Mouse (Mus musculus): ENCODE measurements around the gene Cdk2ap1. TPM values are rescaled to one million over a fixed set of nuclear protein-coding genes. Genes with fewer than 3 reads are reported as not detected.
"Not testable (repeated sequence)": the region's sequence is repeated elsewhere in the genome, so short reads cannot be mapped to it uniquely, and the experiment has no call there.

Gene Cdk2ap1
- polyA plus RNA-seq, 1 experiment from 2014 or later = 23.9 TPM

DNA sequence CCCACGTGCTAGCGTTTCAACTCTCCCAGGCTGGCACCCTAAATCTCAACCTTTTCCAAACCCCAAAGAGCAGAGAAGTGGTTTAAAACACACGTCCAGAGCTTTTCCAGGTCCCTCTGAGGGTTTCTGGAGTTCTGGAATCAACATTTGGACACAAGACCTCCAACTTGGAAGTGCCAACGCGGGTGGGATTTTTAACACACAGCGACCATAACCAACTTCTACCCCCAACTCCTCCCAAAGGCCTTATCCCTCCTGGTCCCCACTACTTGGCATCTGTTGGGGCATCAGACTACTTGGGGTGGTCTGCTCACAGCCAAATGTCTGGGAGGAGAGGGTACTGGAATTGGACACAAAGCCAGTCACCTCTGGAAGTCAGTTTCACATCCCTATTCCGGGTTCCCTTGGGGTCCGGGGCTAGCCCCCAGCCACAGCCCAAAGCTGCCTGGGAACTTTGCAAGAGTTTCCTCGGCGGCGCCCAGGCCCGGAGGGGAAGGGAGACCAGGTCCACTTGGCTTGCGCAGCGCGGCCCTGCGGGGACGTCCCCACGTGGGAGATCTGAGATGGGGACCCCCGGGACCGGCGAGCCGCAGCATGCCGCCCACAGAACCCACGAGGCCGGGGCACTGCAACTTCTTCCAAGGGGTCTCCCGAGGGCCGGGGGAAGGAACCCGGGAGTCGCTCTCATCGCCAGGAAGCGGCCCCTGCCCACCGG lies 9.7 kb downstream of the Cdk2ap1 start:
- Histone ChIP-seq H3K4me1 (replicated peaks; ENCODE audit: control insufficient read depth, insufficient read depth, low read length) (peaks cover 19% of the 10 kb centered on the region), H3K27me3 (ENCODE audit: control insufficient read depth, insufficient read depth, low read depth, low read length) (no peaks in the 10 kb centered on the region), H3K4me3 (ENCODE audit: low read length) (peak overlapping the region; percentile 94), H3K9me3 (ENCODE audit: control insufficient read depth, low read length) (no peaks in the 10 kb centered on the region), H3K27ac (ENCODE audit: low read length) (peak overlapping the region; percentile 98), H3K36me3 (ENCODE audit: control insufficient read depth, insufficient read depth, low read length) (peaks cover 15% of the 10 kb centered on the region), H3K9ac (ENCODE audit: low read length) (peak overlapping the region; percentile 99), H3K4me2 (ENCODE audit: low read depth, low read length) (peak overlapping the region; percentile 92)
- ATAC-seq (ENCODE audit: low read depth) = no peak; the same call in 1 of the 2 replicates
- WGBS = under 1% methylated on average over 32 of the region's 32 CpGs

GRCm38 (mm10) chr5:124352141-124352920 lies 10.6 kb downstream of the Cdk2ap1 start:
- Histone ChIP-seq H3K4me3 (ENCODE audit: low read length) (peak overlapping the region; percentile 94), H3K27ac (ENCODE audit: low read length) (peak overlapping the region; percentile 98), H3K27me3 (ENCODE audit: control insufficient read depth, insufficient read depth, low read depth, low read length) (no peaks in the 10 kb centered on the region), H3K4me2 (ENCODE audit: low read depth, low read length) (peak overlapping the region; percentile 92), H3K9ac (ENCODE audit: low read length) (peak overlapping the region; percentile 99), H3K9me3 (ENCODE audit: control insufficient read depth, low read length) (no peaks in the 10 kb centered on the region), H3K4me1 (replicated peaks; ENCODE audit: control insufficient read depth, insufficient read depth, low read length) (peaks cover 19% of the 10 kb centered on the region), H3K36me3 (ENCODE audit: control insufficient read depth, insufficient read depth, low read length) (peaks cover 19% of the 10 kb centered on the region)
- under 1% methylated on average over 29 of the region's 30 CpGs for WGBS
- peak; percentile 86 for ATAC-seq (ENCODE audit: low read depth)

DNA sequence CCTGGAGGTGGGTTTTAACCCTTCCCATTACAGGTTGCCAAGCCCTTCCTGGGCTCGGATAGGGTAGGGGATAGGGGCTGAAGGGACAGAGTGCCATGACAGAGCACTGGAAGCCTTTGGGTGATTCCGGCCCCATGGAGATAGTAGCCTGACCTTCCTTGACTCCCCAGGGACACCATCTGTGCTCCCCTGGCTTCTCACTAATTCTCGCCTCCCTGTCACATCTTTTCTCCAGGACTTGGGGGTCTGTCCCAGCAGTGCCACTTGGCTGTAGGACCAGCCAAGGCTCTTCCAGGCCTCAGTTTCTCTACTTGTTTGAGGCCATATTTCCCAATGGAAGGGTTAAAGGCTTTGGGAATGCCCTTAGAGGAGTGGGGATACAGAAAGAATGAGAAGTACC lies 11.3 kb downstream of the Cdk2ap1 start:
- Histone ChIP-seq H3K9me3 (ENCODE audit: control insufficient read depth, low read length) (no peaks in the 10 kb centered on the region), H3K27me3 (ENCODE audit: control insufficient read depth, insufficient read depth, low read depth, low read length) (no peaks in the 10 kb centered on the region), H3K36me3 (ENCODE audit: control insufficient read depth, insufficient read depth, low read length) (peaks cover 22% of the 10 kb centered on the region), H3K27ac (ENCODE audit: low read length) (peak overlapping the region; percentile 98), H3K4me2 (ENCODE audit: low read depth, low read length) (peak overlapping the region; percentile 92), H3K4me3 (ENCODE audit: low read length) (peak overlapping the region; percentile 94), H3K9ac (ENCODE audit: low read length) (peak overlapping the region; percentile 99), H3K4me1 (replicated peaks; ENCODE audit: control insufficient read depth, insufficient read depth, low read length) (peaks cover 19% of the 10 kb centered on the region)
- WGBS = 41% methylated on average over 3 of the region's 3 CpGs
- ATAC-seq (ENCODE audit: low read depth) = 0 out of 2 replicates have a peak, but pooled peaks have one; percentile 0

GRCm38 (mm10) chr5:124351111-124351560 lies 11.7 kb downstream of the Cdk2ap1 start:
- Histone ChIP-seq H3K4me2 (ENCODE audit: low read depth, low read length) (peak overlapping the region; percentile 92), H3K4me1 (replicated peaks; ENCODE audit: control insufficient read depth, insufficient read depth, low read length) (peaks cover 19% of the 10 kb centered on the region), H3K4me3 (ENCODE audit: low read length) (peak overlapping the region; percentile 94), H3K9ac (ENCODE audit: low read length) (peak overlapping the region; percentile 99), H3K9me3 (ENCODE audit: control insufficient read depth, low read length) (no peaks in the 10 kb centered on the region), H3K36me3 (ENCODE audit: control insufficient read depth, insufficient read depth, low read length) (peaks cover 27% of the 10 kb centered on the region), H3K27me3 (ENCODE audit: control insufficient read depth, insufficient read depth, low read depth, low read length) (no peaks in the 10 kb centered on the region), H3K27ac (ENCODE audit: low read length) (peak overlapping the region; percentile 98)
- peak; percentile 50 for ATAC-seq (ENCODE audit: low read depth)
- 16% methylated on average over 7 of the region's 7 CpGs for WGBS

GRCm38 (mm10) chr5:124350350-124350749 lies 12.5 kb downstream of the Cdk2ap1 start:
- Histone ChIP-seq H3K36me3 (ENCODE audit: control insufficient read depth, insufficient read depth, low read length) (peaks cover 29% of the 10 kb centered on the region), H3K4me3 (ENCODE audit: low read length) (no peak overlapping the region), H3K27ac (ENCODE audit: low read length) (no peak overlapping the region), H3K27me3 (ENCODE audit: control insufficient read depth, insufficient read depth, low read depth, low read length) (no peaks in the 10 kb centered on the region), H3K4me2 (ENCODE audit: low read depth, low read length) (peak overlapping the region; percentile 92; the same call in 1 of the 2 replicates), H3K9ac (ENCODE audit: low read length) (0 out of 2 replicates have a peak overlapping the region, but pooled peaks have one; percentile 24), H3K4me1 (replicated peaks; ENCODE audit: control insufficient read depth, insufficient read depth, low read length) (peaks cover 19% of the 10 kb centered on the region), H3K9me3 (ENCODE audit: control insufficient read depth, low read length) (no peaks in the 10 kb centered on the region)
- 74% methylated on average over 2 of the region's 2 CpGs for WGBS
- ATAC-seq (ENCODE audit: low read depth) = no peak

DNA sequence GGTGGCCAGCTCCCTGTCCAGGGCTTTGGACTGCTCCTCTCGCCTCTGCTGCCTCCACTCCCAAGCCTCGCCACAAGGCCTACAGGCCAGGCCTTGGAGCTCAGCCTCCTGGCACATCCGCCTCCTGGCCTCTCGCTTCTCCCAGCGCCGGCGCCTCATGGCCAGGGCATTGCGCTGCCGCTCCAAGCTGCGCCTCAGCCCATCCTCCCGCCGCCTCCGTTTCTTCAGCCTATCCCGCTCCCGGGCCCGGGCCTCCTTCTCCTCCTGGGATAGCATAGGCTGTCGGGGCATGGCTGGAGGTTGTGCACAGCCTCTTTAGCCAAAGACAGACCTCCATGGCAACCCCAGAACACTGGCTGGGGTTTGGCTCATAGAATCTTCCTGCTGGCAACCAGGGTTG lies 13.7 kb downstream of the Cdk2ap1 start:
- Histone ChIP-seq H3K9me3 (ENCODE audit: control insufficient read depth, low read length) (no peaks in the 10 kb centered on the region), H3K27me3 (ENCODE audit: control insufficient read depth, insufficient read depth, low read depth, low read length) (no peaks in the 10 kb centered on the region), H3K4me3 (ENCODE audit: low read length) (no peak overlapping the region), H3K9ac (ENCODE audit: low read length) (no peak overlapping the region), H3K27ac (ENCODE audit: low read length) (no peak overlapping the region), H3K4me2 (ENCODE audit: low read depth, low read length) (no peak overlapping the region), H3K4me1 (replicated peaks; ENCODE audit: control insufficient read depth, insufficient read depth, low read length) (peaks cover 19% of the 10 kb centered on the region), H3K36me3 (ENCODE audit: control insufficient read depth, insufficient read depth, low read length) (peaks cover 35% of the 10 kb centered on the region)
- 90% methylated on average over 17 of the region's 17 CpGs for WGBS
- ATAC-seq (ENCODE audit: low read depth) = no peak

DNA sequence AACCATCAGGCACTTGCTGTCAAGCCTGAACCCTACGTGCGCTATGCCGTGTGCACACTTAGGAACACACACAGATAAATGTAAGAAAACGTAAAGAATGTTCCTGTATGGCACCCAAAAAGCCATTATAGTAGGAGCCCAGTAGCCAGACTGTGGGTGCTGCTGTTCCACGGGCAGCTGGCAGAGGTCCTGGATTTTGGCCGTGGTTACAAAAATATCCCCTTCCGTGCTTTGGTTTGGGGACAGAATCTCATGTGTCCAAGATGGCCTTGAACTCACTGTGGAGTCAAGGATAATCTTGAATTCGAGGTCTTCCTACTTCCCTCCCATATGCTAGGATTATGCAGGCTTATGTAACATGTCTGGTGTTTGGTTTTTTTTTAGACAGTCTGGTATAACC lies 20.0 kb downstream of the Cdk2ap1 start:
- Histone ChIP-seq H3K4me3 (ENCODE audit: low read length) (no peak overlapping the region), H3K4me1 (replicated peaks; ENCODE audit: control insufficient read depth, insufficient read depth, low read length) (peaks cover 7% of the 10 kb centered on the region), H3K27ac (ENCODE audit: low read length) (no peak overlapping the region), H3K36me3 (ENCODE audit: control insufficient read depth, insufficient read depth, low read length) (peaks cover 21% of the 10 kb centered on the region), H3K9ac (ENCODE audit: low read length) (no peak overlapping the region), H3K4me2 (ENCODE audit: low read depth, low read length) (no peak overlapping the region), H3K9me3 (ENCODE audit: control insufficient read depth, low read length) (no peaks in the 10 kb centered on the region), H3K27me3 (ENCODE audit: control insufficient read depth, insufficient read depth, low read depth, low read length) (no peaks in the 10 kb centered on the region)
- WGBS = 69% methylated on average over 8 of the region's 8 CpGs
- ATAC-seq (ENCODE audit: low read depth) = no peak

GRCm38 (mm10) chr5:124341753-124342339 lies 21.0 kb downstream of the Cdk2ap1 start:
- H3K27ac ChIP-seq (ENCODE audit: low read length); H3K9me3 ChIP-seq (ENCODE audit: control insufficient read depth, low read length); H3K9ac ChIP-seq (ENCODE audit: low read length); H3K27me3 ChIP-seq (ENCODE audit: control insufficient read depth, insufficient read depth, low read depth, low read length); H3K4me3 ChIP-seq (ENCODE audit: low read length); H3K4me2 ChIP-seq (ENCODE audit: low read depth, low read length): not testable (repeated sequence)
- H3K36me3 ChIP-seq (ENCODE audit: control insufficient read depth, insufficient read depth, low read length) = peaks cover 19% of the 10 kb centered on the region
- peaks cover 16% of the 10 kb centered on the region for H3K4me1 ChIP-seq (replicated peaks; ENCODE audit: control insufficient read depth, insufficient read depth, low read length)
- 63% methylated on average over 6 of the region's 6 CpGs for WGBS
- peak; percentile 18; the same call in 1 of the 2 replicates for ATAC-seq (ENCODE audit: low read depth)

DNA sequence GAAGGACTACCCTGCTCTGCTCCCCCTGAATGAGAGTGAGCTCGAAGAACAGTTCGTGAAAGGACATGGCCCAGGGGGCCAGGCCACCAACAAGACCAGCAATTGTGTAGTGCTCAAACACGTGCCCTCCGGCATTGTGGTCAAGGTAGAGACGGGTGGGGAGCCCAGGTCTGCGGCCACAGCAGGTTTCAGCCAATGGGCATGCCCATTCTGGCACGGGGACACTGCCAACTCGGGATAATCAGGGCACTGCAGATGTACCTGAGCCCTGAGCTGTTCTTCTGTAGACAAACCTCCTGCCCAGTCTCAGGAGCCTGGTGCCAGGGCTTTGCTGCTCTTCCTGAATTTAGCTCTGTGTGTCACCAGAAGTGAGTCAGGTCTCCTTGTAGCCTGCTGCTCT lies 24.1 kb downstream of the Cdk2ap1 start:
- WGBS = 88% methylated on average over 8 of the region's 8 CpGs
- no peak overlapping the region for H3K27ac ChIP-seq (ENCODE audit: low read length)
- no peaks in the 10 kb centered on the region for H3K9me3 ChIP-seq (ENCODE audit: control insufficient read depth, low read length)
- no peak overlapping the region for H3K4me3 ChIP-seq (ENCODE audit: low read length)
- no peak overlapping the region for H3K9ac ChIP-seq (ENCODE audit: low read length)
- H3K27me3 ChIP-seq (ENCODE audit: control insufficient read depth, insufficient read depth, low read depth, low read length) = no peaks in the 10 kb centered on the region
- H3K4me1 ChIP-seq (replicated peaks; ENCODE audit: control insufficient read depth, insufficient read depth, low read length) = peaks cover 24% of the 10 kb centered on the region
- H3K36me3 ChIP-seq (ENCODE audit: control insufficient read depth, insufficient read depth, low read length) = 0 out of 2 replicates have a peak, but pooled peaks cover 2% of the 10 kb centered on the region
- no peak for ATAC-seq (ENCODE audit: low read depth)
- no peak overlapping the region for H3K4me2 ChIP-seq (ENCODE audit: low read depth, low read length)

Data from lung, embryonic 16.5 days (tissue).